Mouse (Mus musculus): Measurements from ENCODE around the gene Tmem236. TPM values are rescaled to one million over a fixed set of nuclear protein-coding genes. Genes with fewer than 3 reads are reported as not detected.

Tmem236 gene
- not detected for total RNA-seq (2021)

DNA sequence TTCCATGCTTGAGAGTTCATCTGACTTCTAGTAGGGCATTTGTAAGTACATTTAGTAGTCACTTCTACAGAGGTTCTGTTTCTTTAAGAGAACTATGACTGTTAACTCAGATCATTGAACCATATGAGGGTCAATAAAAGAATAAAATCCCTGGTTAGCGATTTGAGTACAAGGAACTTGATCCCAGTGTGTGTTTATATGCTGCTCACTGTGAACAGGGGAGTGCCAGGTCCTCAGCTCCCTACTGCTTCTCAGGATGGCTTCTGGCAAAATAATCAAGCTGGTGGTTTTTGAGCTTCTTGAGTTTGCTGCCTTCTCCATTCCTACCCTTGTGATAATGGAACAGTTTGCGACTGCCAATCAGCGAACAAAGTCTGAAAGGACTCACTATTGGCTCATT lies at the start of gene Tmem236:
Gene Tmem236, plus strand, starts transcription at position 190 of the 400 bp plus-strand sequence.
- DNase-seq: no peak
- intact Hi-C loops (cut with DNase I): no loop called here

DNA sequence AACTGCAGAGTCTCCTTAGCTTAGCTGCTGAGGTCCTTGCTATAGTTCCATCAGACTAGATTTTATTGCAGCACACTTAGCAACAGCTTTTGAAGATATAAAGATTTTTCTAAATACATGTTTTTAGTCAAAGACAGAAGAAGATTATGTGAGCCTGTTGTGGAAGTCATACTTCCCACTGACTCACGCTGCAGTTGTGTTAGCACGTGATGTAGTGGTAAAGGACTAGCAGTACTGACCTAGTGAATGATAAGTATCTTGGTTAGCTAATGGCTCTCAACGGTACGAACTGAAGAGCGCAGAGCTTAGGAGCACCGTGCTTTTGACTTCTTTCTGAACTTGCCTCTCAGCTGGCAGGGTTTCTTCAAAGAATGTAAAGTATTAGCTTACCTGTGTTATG lies 47.9 kb upstream of the Tmem236 start:
- DNase-seq: no peak
- intact Hi-C loops (cut with DNase I): no loop called here

DNA sequence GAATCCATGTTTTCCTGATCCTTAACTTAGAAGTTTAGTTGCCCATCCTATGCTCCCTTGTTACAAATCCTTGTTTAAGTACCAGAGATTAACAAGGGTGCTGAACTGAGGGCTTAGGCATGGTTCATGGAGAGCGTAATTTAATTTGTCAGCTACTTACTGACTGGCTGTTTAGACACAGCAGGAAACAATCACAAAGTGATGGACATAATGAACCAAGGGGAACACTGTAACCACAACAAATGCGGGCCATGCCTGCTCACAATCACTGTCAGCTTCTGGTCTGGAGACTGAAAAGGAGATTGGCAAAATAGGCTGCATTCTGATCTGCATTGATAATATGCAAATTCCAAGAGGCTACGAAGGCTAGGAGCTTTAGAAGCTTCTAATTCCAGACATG lies 46.7 kb upstream of the Tmem236 start:
- no peak for DNase-seq
- intact Hi-C loops (cut with DNase I): no loop called here

DNA sequence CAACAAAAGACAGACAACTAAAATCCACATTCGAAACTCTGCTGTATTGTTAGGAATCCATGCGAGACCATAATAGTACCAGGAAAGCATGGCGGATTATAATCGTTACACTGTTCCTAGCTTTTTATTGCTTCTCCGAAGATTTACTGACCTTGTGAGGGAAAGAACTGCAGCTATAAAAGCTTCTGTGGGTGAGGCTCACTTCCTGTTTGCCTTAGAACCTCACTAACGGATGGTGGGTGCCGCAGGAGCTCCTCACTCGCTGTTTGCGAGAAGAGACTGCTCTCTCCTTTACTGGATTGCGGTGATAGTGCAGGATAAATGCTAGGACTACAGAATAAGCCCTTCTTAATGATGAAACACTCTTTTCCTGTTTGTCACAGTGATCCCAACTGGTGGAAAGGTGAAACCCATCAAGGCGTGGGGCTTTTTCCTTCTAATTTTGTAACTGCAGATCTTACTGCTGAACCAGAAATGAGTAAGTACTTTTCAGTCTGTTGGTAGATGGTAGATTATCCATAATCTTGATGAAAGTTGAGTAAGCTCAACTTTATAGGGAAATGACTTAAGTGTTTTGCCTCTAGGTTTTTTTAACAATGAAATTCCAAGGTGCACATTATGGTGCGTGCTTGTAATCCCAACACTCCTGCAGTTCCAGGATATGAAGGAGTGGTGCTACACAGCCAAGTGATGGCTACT lies 43.5 kb upstream of the Tmem236 start:
- DNase-seq: no peak

DNA sequence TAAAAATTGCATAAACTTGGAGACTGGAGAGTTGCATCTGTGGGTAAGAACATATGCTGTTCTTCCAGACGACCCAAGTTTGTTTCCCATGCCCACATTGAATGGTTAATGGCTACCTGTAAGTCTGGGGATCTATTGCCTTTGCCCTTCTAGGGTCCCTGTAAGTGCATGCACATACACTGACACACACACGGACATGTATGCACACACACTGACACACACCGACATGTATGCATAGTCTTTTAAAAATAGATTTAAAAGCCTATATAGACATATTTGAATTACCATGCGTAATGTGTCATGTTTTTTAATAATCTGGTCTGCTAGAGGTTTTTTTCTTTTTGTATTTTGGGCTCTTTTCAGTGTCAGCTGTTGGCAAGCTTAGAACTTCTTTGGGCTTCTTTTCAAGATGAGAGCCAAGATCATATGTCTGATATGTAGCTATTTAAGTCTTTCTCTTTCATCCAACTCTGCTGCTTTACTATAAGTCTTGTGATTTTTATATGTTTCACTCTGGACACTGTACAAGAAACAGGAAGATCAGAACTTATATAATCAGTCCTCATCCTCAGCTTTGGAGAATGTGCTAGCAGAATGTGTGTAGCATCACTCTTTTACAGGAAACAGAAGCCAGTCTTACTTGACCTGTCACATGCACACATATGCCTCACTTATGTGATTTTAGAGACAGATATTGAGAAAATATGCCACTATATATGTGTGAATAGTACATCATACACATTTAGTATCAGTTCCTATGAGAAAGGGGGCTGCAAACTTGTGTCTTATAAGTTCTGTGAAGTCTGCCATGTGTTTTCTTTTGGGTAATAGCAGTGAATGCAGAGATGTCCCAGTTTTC lies 41.6 kb upstream of the Tmem236 start:
- DNase-seq: no peak
- intact Hi-C loops (cut with DNase I): no loop called here

More for the DNA sequence above, 43.5 kb upstream of the Tmem236 start:
- intact Hi-C loops (cut with DNase I): no loop called here

DNA sequence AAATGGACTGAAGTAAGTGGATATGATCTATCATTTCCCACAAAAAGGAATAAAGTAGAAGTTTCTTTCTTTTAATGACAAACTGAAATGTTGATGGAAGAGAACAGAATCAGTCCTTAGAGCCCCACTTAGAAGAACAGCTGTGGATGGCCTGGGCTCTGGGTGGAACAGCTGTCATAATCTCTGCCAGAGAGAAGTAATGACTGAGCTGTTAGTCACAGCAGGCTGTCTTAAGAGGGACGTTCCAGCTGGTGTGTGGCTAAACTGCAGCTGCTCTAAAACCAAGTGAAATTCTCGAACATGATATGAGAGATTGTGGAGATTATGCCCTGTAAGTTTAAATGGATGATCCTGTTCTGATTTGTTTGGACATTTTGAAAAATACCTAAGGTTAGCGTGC lies 37.4 kb upstream of the Tmem236 start:
- intact Hi-C loops (cut with DNase I): no loop called here
- DNase-seq: no peak

DNA sequence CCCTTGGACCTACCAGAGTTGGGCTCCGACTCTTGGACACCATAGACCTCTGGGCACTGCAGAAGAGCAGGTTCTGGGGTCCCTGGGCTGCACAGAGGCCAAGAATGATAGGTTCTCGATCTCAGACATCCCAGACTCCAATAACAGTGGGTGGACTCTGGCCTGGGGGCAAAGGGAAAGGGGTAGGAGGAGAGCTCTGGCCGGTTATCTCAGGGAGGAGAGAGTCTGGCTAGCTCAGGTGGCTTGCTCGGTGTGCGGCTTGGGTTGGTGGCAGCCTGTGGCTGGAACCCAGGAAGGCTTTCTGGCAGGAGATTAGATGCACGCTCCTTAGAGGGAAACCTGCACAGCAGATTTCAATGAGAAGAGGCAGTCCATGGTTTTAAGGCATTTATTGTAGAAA lies 34.7 kb upstream of the Tmem236 start:
- intact Hi-C loops (cut with DNase I): no loop called here
- DNase-seq: no peak

DNA sequence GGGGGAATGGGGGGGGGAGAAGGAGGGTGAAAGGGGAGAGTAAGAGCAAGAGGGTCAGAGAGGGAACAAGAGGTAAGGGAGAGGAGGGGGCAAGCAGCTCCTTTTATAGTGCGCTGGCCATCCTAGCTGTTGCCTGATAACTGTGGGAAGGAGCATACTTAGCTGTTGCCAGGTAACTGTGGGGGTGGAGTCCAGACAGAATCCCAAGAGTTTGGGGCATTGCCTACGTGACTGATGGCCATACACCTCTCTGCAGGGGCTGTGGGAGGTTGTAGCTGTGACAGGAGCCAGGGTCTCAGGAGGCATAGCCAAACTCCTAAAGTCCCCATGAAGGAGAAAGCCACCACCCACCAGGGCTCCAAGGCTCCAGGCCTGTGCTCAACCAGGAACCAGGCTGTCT lies 34.3 kb upstream of the Tmem236 start:
- DNase-seq: no peak
- intact Hi-C loops (cut with DNase I): no loop called here

DNA sequence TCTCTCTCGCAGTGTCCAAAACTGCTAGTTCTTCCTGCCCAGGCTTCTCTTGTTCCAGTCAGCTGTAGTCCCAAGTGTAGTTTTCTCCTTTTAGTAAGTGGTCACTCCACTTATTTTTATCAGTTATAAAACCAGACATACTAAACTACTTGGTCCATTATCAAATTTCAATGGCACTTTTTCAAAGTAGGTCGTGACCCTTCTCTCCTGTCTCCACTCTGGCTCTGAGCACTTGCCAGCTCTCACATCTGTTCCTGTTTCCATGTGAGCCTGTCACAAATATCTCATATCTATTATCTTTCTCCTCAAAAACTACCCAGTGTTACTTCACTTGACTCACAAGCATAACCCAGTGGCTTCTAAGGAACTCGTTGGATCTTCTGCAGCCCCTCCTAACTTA lies 29.0 kb upstream of the Tmem236 start:
- peak in 1 of 2 experiments; percentile 29 for DNase-seq
- intact Hi-C loops (cut with DNase I): no loop called here

DNA sequence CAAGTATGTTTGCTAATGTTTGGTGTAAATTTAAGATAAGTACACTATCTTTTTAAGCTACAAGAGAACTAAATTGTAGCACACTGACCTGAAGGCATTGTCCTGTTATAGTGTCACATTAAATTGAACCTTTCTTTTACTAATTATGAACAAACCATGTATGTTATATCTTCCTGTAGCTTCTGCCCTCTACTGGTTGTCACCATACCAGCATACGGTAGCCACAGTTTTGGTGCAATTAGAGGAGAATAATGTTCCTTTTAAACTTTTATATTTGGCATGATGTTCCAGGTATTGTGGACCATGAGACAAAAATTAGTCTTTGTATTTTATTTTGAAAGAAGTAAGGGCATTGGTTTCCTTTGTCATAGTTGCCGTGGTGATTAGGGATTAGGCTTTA lies 27.4 kb upstream of the Tmem236 start:
- intact Hi-C loops (cut with DNase I): loop anchor here (2.0 kb wide), 1 partner anchor 98 kb away; no protein-coding TSS in a partner anchor
- no peak for DNase-seq

DNA sequence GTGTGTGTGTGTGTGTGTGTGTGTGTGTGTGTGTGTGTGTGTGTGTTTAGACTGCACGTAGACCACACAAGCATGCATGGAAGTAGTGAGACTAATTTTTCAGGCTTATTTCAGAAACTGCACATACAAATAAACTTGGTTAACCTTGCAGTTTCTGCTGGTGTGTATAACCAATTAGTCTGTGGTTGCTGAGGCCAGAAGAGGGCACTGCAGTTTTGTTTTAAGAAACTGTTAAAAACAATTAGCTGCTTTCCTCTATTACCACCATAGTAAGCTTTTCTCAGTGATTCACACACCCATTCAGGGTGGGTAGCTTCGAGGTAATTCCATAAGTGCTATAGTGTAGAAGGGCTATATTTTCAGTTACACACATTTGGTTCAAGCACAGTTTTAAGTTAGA lies 23.5 kb upstream of the Tmem236 start:
- DNase-seq: no peak
- intact Hi-C loops (cut with DNase I): loop anchor here (5.0 kb wide), 1 partner anchor 551 kb away; no protein-coding TSS in a partner anchor

DNA sequence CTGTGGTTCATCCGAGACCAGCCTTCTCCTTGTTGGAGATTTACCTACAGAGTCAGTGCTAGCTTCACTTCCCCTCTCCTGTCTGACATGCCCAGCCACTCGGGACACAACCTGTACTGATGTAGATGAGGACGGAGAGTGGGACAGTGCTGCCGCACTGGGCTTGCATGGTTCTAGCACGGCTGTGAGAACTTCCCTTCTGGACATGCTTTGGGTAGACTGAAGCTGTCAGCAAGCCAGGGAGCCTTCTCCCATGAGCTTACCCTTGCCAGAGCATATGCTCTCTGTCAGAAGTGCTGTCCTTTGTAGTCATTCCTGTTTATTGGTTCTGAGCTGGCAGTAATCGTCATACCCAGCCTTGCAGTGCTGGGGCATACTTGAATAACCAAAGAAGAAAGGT lies 22.5 kb upstream of the Tmem236 start:
- DNase-seq: no peak
- intact Hi-C loops (cut with DNase I): loop anchor here (5.0 kb wide), 1 partner anchor 550 kb away; no protein-coding TSS in a partner anchor

DNA sequence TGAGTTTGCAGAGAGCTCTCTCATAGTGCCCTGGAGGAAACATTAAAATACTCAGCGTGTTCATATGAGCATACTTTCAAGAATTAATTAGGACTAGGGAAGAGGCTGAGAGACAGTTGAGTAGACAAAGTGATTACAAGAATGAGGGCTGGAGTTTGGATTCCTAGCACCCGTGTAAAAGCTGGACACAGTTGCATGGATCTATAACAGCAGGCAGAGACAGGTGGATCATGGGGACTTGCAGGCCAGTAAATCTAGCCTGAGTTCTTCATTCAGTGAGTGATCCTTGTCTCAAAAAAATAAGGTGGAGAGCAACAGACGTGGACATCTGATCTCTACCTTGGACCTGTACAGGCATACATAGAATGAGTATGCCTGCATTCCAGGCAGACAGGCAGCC lies 15.3 kb upstream of the Tmem236 start:
- intact Hi-C loops (cut with DNase I): loop anchor here (5.0 kb wide), 1 partner anchor 133 kb away; no protein-coding TSS in a partner anchor
- DNase-seq: no peak

DNA sequence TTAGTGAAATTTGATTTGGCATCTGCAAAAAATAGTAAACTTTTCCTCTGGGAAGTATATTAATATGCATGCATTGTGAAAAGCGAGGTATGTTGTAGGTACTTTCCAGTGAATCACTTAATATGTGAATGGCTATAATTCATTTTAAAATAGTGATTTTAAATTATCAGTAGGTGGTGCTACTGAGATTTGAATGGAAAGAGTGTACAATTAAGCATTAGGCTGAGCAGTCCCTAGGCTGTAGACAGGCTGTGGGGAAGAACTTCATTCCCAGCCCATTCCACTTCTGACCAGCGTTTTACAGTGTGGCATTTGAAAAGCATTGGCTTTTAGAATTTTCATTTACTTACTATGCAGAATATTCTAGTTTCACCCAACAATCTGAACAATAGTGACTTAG lies 14.6 kb upstream of the Tmem236 start:
- intact Hi-C loops (cut with DNase I): loop anchor here (5.0 kb wide), 1 partner anchor 133 kb away; no protein-coding TSS in a partner anchor
- DNase-seq: no peak

DNA sequence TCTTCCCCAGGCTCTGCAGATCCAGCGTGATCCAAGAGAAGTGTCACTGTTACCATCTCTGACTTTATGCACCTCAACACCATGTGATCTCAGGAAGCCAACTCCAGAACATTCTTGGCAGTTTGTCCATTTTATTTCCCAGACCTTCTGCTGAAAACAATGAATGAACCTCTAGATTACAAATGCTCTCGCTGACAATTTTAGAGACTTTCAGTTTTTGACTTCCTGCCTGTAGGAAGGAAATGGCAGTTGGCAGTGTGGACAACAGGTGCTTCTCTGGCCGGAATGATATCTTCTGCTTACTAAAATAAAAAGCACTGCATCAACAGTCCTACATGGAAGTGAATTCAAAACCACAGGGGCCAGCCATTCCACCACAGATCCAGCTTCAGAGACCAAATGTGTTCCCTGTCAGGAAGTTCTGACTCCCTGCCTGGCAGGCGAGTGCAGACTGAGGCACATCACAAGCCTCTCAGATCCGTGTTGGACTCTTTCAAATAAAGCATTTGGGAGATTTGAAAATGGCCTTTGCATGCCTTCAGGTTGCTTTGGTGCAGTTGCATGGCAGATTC lies 9.8 kb upstream of the Tmem236 start:
- intact Hi-C loops (cut with DNase I): no loop called here
- DNase-seq: peak in 1 of 2 experiments; percentile 8

DNA sequence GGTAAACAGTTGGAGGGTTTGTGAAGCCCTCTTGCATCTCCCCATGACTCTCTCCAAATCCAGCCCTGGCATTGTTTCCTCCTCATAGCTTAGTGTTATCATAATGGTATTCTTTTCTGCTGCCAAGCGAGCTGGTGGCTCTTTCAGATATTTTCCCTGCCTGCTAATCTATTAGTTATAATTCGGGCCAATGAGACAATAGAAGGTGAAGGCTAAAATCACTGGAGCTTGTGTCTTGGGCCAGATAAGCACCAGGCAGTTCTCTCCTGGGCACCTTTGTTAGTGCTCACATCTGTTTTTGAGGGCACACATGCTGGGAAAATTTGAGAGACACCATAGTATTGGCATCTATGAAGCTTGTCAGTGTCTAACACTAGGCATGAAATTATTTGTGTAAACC lies 9.3 kb upstream of the Tmem236 start:
- DNase-seq: no peak
- intact Hi-C loops (cut with DNase I): no loop called here

DNA sequence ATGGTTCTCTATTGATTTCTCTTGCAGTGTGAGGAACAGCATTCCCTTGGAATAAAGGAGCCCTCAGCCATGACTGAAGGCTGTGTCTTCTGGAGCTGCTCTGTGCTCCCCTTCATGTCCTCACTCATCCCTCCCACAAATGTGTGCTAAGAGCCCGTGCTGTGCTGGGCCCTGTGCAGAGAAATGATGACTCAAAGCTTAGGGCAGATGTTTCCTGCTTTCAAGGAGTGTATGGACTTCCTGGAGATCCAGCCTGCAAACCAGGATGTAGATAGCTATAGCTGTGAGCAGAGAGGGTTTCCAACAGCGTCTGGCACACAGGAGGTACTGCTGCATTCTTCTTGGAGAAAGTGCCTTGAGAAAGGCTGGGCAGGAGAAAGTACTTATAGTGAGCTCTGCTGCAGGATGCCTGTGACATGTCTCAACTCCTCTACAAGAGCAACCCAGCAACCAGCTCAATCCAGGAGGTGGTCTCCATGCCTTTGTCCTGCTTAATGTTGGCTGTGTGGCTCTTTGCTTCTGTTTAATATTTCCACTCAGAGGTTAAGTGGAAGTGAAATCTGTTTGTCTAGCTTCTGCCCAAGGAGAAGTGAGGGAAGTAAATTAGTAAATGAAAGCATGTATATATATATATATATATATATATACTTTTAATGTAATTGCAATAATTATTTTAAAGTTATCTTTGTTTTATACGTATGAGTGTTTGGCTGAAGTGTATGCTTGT lies 8.5 kb upstream of the Tmem236 start:
- intact Hi-C loops (cut with DNase I): no loop called here

DNA sequence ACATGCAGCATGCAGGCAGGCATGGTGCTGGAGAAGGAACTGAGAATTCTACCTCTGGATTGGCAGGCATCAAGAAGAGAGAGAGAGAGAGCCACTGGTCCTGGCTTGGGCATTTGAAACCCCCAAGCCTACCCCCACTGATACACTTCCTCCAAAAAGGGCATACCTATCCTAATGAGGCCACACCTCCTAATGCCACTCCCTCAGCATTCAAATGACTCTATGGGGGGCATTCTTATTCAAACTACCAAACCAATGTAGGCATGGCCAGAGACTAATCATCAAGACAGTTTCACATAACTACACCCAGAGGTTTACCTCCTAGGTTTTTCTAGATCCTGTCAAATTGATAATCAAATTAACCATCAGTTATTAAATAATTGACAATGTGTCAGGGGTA lies 6.6 kb upstream of the Tmem236 start:
- intact Hi-C loops (cut with DNase I): no loop called here
- no peak for DNase-seq

More for the DNA sequence above, 8.5 kb upstream of the Tmem236 start:
- no peak for DNase-seq

DNA sequence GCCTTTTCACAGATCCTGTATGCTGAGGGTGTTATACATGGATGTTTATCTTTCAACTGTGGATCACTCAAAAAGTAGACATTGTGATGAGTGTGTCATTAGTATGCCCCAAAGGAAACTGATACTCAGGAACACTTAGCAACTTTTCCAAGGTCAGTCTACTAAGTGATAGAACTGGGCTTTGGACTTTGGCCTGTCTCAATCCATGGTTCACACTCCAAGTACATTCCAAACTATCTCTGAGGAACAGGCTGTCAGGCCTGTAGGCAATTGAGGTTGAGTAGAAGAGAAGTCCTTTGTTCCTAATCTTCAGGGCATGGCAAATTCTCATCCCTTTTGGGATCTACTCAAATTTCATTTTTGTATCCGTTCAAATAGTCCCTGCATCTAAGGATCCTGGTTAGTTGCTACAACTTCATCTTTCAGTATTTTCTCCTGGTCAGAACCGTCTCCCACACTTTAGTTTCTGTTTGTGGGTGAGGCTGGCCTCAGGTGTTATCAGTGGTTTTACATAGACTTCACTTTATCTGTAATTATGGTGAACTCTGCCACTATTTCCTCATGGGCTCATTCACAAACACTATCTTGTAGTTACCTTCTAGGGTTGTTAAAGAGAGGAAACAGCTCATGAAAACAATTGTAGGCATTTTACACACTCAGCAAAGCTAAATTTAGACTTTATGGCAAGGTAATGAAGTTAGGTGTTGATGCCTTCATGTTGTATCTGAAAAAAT lies 2.3 kb downstream of the Tmem236 start:
- DNase-seq: no peak
- intact Hi-C loops (cut with DNase I): no loop called here

DNA sequence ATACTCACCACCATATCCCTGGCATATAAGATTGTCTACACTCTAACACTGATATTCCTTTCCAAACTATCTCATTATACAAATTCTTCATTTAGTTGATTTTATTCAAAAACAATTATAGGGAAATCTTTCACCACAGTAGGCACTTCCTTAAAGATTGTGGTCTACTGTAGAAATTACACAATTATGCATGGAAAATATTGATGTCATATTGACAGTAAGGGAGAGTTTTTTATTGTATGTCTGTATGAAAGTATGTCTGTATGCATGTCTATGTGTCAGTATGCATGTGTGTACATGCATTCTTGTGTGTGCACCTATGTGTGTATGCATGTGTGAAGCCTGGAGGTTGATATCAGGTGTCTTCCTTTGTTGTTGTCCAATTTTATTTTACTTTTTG lies 10.1 kb downstream of the Tmem236 start:
- no peak for DNase-seq
- intact Hi-C loops (cut with DNase I): no loop called here

All from heart, postnatal 36 days (tissue).